Mouse (Mus musculus) common myeloid progenitor, adult 5-6 weeks (primary cell): Measurements from ENCODE around the gene Arhgef19. TPM values are rescaled to one million over a fixed set of nuclear protein-coding genes. Genes with fewer than 3 reads are reported as not detected.
A peak's percentile ranks its signal among the peaks of the same experiment; 100 is the strongest.

ENCODE experiments used
- ATAC-seq: replicated peaks from 2 replicates; pipeline ENCODE4 v1.8.0; 2016; ENCODE audit warnings: low read depth, mild to moderate bottlenecking, moderate TSS enrichment, inconsistent platforms; ENCODE audit not compliant: poor library complexity, severe bottlenecking
- total RNA-seq: library from RNA; stranded (forward); fragments of 200-1000, 187-1606 nt; gene quantifications from 2 replicates; pipeline ENCODE4 v1.2.3, GENCODE M21; 2017

Gene Arhgef19
- total RNA-seq, 1 experiment from 2014 or later: not detected

DNA sequence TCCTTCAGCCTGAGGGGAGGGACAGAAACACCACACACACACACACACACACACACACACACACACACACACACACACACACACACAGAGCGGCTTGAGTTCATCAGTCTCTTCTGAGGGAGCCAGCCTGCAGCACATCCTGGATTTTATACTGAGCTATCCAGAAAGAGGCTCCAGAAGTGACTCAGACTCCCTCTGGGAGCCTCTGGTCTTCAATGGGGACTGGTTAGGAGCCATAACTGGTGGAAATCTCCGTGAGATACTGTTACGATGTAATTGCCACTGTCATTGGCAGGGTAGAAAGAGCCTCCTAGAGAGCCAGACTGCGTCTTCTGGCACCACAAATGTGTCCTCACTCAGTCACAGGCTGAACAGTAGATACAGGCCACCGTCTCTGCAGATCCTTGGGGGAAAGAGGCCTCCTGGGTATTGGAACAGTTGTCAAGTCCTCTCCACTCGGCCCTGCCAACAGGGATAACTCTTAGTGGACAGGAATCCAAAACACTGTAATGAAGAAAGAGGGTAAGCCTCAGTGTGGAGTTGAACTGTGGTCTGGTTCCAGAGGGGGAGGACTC, 3.7 kb upstream of the Arhgef19 start:
- ATAC-seq: no peak

DNA sequence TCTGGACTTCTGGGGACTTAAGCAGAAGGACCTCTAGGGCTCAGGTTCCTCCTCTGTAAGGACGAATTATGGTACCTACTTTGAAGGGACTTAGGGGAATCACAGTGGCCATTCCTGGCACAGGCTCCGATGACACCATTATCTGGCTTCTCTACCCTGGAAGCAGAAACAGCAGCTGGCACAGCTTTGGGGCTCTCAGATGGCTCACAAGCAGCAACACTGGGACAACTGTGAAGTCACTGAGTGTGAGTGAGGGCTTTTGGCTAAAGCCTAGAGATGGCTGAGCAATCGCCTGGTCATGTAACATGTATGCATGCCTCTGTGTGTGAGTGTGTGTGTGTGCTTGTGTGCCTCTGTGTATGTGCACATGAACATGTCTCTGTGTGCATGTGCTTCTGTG, 2.4 kb upstream of the Arhgef19 start:
- no peak for ATAC-seq

- ATAC-seq: peak; percentile 30
Observed at GRCm38 (mm10) chr4:141238492-141239387, 559 bp upstream of the Arhgef19 start.

DNA sequence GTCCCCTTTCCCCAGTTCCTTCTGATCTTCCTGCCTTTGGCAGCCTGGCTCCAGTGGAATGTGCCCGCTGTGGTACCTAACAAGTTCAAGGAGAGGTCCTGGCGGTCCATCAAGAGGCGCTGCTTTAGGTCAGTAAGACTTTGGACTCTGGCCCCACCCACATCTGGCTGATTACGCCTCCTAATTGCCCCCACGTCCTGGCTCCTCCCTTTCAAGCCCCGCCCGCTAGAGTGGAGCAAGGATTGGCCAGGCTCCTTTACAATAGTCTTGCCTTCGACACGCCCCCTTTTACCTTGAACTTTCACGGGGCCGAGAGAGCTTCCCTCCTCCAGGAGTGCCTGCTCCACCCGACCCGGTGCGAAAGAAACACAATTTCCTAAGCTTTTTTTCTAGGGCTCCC, 1.3 kb downstream of the Arhgef19 start:
- ATAC-seq: peak; percentile 23; the same call in 1 of the 2 replicates

DNA sequence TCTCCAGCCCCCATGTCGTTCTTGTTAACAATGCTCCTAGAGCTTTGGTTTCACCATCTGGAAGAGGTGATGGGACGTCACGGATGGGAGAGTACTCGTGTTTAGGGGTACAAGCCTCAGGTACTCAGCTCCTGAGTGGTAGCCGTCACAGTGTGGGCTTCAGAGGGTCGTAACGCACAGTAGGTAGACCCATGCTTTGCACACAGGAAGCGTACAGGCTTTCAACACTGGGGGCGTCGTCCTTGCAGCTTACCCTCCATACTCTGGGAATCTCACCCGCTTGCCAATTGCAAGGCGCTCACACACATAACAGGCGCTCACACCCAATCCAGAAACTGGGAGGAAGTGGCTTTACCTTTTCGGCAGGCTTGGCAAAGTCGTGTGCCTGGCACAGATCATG, 2.6 kb downstream of the Arhgef19 start:
- no peak for ATAC-seq

DNA sequence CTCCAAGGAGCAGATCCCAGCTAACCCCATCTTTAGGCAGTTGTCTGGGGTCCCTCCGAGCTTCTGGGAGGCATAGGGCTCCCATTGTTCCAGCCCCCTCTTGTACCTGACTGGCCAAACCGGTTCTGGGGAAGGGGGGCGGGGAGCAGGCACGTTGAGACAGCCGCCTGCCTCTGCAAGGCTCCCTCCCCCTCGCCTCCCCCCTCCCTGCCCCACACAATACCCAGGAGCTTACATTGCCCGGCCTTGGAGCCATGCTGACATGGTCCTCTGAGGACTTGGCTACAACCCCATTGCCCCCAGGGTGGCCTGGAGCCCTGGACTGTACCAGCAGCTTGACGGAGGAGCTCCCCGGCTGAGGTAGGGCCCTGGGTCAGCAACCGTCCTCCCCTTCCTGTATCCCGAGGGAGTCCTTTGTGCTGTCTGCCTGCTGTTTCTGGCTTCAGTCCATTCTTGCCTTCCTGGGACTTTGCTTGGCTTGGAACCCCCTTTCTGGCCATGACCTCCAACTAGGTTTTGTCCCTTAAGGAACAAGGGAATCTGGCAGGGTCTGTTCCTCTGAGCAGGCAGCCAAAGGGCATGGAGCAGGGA, 3.4 kb downstream of the Arhgef19 start:
- ATAC-seq: no peak

- ATAC-seq: no peak
Observed at GRCm38 (mm10) chr4:141243636-141244035, 4.3 kb downstream of the Arhgef19 start.

DNA sequence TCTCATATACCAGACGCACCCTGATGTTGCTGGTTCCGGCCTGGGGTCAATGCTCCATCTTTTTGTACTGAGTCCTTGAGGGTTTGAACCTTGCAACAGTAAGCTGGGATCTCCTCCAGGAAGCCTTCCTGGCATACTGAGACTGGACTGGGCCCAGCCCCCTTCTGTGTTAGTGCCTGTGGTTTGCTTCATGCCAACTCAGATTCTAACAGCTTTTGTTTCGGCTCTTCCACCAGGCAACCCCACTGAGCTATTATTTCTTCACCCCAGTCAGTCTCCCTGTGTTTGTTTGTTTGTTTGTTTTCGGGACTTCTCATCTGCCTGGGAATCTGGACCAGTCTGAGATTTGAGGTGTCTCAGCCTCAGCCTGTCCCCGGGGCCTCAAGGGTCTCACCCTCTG, 5.1 kb downstream of the Arhgef19 start:
- no peak for ATAC-seq

GRCm38 (mm10) chr4:141244931-141245425, 5.7 kb downstream of the Arhgef19 start:
- ATAC-seq: no peak

DNA sequence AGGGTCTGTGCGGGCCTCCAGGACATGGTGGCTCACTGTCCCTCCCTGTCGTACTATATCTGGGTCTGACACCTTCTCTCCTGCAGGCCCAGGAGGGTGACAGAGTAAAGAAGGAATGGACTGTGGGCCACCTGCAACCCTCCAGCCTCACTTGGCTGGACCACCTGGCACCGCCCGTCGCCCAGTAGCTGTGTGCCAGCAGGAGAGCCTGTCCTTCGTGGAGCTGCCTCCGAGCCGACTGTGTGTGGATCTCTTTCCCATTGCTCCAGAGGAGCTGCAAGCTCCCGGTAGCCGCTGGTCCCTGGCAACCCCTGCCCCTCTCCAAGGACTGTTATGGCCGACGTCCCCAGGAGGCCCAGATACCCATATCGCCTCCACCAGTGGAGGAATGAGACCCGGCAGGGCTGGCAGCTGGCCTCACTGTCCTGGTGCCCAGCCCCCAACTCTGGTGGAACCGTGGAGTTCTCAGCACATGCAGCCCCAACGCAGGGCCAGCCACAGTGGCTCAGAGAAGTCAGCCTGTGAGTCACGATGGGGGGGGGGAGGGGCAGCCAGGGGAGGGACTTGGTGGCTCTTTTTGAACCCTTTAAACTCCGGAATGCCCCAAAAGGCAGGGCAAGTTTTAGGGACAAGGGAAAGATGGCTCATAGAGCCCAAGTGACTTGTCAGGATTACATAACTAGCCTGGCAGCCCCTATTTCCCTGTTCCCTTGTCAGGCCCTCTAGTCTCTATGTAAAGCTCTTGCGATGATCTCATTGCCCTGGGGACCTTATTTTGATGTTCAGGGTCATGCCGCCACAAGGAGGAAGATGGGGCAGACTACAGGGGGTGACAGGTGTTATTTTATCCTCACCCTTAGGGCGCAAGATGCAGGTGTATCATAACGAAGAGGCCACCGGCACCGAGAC, 7.0 kb downstream of the Arhgef19 start:
- no peak for ATAC-seq

- no peak for ATAC-seq
Observed at GRCm38 (mm10) chr4:141246998-141247350, 7.7 kb downstream of the Arhgef19 start.

GRCm38 (mm10) chr4:141247776-141248613, 8.7 kb downstream of the Arhgef19 start:
- ATAC-seq: peak; percentile 28

GRCm38 (mm10) chr4:141248614-141248978, 9.3 kb downstream of the Arhgef19 start:
- peak; percentile 26 for ATAC-seq

DNA sequence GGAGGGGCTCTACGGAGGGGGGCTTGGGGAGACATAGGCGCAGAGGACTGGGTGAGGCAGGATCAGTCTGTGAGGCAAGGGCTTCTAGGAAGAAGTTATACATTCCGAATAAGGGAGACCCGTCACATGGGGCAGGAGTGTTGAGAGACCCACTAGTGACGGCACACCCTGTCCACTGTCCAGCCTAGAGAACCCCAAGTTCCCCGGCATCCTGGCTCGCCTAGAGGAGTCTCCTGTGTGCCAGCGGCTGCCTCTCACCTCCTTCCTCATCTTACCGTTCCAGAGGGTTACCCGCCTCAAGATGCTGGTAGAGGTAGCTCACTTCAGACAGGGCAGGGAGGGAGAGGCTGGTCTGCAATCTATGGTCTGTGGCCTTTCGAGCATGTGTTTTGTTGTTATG, 10.1 kb downstream of the Arhgef19 start:
- no peak for ATAC-seq

DNA sequence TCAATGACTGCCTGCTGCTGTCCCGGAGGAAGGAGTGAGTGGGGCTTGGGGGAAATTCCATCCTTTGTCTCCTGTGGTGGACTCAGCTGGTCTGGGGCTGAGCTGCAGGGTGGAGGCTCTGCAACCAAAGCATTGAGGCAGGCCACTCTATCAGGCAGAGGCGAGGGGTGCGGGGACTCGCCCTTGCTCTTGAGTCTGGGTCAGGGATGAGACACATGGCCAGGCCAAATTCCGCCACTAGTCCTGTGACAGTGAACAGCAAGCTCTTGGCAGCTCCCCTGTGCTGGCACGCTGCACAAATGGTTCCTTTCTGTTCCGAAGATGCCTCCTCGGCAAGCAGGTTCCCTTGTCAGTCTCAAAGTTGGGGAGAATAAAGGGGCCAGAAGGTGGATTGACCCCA, 11.8 kb downstream of the Arhgef19 start:
- ATAC-seq: no peak

GRCm38 (mm10) chr4:141252641-141253040, 13.3 kb downstream of the Arhgef19 start:
- no peak for ATAC-seq

DNA sequence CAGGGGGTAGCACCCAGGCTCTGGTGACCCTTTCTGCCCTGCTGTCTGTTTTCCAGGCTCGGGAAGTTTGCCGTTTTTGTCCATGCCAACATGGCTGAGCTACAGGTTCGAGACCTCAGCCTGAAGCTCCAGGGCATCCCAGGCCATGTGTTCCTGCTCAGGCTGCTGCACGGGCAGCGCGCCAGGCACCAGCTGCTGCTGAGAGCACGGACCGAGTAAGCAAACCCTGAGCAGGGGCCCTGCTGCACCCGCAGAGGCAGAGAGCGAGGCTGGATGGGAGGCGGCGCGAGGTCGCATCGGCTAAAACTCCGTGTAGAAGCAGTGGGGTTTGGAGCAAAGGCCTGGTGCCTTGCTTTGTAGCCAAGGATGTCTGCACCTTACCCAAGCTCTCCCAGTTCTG, 14.9 kb downstream of the Arhgef19 start:
- ATAC-seq: no peak

- ATAC-seq: no peak
Observed at GRCm38 (mm10) chr4:141257440-141257839, 18.1 kb downstream of the Arhgef19 start.

DNA sequence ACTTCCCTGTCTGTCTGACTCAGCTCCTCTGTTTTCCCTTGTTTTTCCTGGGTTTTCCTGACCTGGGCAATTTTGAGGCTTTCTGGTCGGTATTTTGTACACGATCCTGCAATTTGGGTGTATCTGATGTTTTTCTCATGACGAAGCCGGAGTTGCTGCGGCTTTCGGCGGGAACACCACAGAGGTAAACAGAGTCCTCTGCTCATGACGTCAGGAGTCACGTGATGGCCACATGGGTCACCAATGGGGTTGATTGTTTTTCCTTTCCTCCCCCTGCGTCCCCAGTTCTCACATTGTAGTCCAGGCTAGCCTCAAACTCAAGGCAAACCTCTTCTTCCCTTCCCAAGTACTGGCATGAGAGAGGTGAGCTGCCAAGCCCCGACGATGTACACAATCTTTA, 20.1 kb downstream of the Arhgef19 start:
- no peak for ATAC-seq
